Mouse (Mus musculus) layer of hippocampus, adult 8-10 months (tissue): Measurements from ENCODE around the gene Rab30. TPM values are rescaled to one million over a fixed set of nuclear protein-coding genes. Genes with fewer than 3 reads are reported as not detected.

Source experiments
- DNase-seq, 2 experiments: peaks; one replicate each; pipeline ENCODE4 v3.0.0; 2022; ENCODE audit warnings: low spot score in 2 of 2
- total RNA-seq, 4 experiments: library from RNA; stranded (reverse); gene quantifications; 2 replicates each; pipeline ENCODE4 v1.2.4; 2022

Gene Rab30
- total RNA-seq, 4 experiments from 2014 or later = 37.0 to 42.0 (median 40.7) TPM

DNA sequence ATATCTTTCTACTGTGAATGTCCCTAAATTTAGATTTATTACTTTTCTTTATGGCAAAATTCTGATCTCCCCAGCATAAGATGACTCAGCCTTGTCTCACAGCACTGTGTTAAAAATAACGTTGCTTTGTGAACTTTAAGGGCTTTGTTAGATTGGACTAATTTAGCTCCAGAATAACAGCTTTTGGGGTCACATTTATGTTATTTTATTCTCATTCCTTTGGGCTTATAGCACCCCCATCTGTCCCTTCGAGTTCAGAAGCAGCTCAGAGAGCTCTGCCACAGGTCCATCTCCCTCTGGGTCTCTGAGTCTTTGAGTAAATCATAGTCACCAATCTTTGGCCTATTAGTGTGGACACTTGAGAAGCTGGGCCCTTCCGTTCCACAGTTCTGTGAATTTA lies 96.5 kb downstream of the Rab30 start:
- DNase-seq = no peak

DNA sequence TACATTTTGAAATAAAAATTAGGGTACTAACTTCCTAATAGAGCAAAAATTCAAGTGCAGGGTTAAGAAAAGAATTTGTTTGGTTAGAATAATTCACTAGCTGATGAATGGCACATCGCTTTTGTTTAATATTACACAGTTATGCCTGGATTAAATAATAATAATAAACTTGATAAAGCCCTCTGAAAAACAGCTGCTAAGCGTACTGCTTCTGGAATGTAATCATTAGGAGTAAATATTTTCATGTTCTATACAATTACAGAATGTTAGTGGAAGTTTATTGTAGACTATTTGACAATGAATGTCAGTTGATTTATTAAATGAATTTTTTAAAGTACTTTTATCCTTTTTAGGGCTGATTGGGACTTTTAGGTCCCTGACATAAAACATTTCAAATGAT lies 100.9 kb downstream of the Rab30 start:
- DNase-seq = no peak

DNA sequence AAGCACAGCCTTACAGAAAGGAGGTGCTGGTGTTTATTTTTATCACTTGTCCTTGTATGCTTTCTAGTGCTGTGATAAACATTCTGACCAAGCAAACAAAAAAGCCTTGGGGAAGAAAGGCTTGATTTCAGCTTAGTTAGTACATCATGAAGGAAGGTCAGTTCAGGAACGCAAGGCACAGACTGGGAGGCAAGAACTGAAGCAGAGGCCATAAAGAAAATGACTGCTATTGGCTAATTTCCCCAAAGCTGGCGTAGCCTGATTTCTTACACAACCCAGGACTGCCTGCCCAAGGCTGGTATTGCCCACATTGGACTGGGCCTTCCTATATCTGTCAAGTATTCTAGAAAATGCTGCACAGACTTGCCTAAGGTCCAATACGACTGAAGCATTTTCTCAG lies 106.8 kb downstream of the Rab30 start:
- no peak for DNase-seq

DNA sequence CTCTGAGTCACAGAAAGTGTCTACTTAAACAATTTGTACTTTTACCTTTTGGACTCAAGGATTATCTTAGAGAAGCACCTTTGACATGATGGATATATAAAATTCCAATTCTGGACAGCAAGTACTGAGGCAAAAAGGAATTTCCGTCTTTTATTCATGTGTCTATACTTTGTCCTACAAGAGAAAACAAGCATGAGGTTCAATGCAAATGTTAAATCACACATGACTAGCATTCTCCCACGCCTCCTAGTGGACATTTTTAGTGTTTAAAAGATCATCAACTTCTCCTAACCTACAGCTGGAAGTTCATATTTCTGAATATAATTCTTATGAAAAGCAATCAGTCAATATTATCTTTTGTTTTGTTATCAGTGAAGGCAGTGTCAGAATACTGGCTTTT lies 125.1 kb downstream of the Rab30 start:
- no peak for DNase-seq

- no peak for DNase-seq
Observed at GRCm38 (mm10) chr7:92870161-92870560, 128.8 kb downstream of the Rab30 start.

GRCm38 (mm10) chr7:92871596-92871995 lies 130.2 kb downstream of the Rab30 start:
- DNase-seq = no peak

GRCm38 (mm10) chr7:92874116-92874675 lies 132.8 kb downstream of the Rab30 start, which contains the start of the genes Ddias and Prcp:
Ddias (minus strand) TSS chr7:92874247.
Prcp (plus strand) TSS chr7:92874470.
- DNase-seq = peak; percentile 85 to 89

- DNase-seq = peak; percentile 89
Observed at GRCm38 (mm10) chr7:92874761-92875408, 133.5 kb downstream of the Rab30 start.

GRCm38 (mm10) chr7:92876066-92876465 lies 134.7 kb downstream of the Rab30 start:
- no peak for DNase-seq

DNA sequence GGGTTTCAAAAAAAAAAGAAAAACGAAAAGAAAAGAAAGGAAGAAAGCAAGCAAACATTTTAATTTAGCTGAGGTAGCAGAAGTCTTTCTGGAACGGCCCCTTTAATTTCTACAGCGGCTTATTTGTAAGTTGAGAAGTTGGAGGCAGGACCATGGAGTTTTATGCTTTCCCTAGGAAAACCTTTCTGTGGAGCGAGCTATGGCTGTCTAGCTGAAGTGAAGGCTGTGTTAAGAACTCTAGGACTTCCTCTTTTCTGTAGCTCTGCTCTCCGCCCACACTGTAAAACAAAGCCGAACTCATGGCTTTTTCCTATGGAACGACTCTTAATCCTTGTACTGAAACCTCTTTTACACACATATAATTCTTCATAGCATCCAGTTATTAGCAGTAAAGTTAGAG lies 135.1 kb downstream of the Rab30 start:
- DNase-seq = no peak

DNA sequence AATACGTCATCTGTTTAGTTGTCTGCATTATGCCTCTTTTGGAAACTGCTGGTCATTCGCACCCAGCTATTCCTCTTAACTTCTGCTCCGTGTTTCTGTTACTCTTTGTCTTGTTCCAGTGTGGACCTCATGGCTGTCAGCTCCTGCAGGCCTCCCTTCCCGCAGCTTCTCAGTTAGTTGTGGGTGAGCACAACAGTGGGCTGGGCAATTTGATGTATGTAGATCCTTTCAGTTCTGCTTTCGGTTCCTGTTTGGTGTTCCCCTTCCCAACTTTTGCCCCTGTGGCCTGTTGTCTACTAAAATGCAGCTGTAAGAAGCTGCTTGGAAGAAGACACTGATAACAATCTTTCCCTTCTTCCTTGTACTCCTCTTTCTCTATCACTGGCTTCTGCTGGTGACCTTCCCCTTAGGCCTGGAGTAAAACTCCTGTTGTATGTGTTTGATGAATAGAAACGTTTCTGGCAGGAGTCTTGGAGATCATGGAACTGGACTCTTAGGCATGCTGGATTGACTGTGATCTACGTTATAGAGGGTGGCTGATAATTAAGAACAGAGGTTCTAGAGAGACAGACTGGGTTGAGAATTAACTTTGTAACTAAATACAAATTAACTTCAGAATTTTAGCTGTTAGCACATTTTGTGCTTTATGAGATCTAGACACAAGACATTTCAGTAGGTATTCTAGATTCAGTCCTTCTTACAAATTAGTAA lies 137.3 kb downstream of the Rab30 start:
- no peak for DNase-seq

DNA sequence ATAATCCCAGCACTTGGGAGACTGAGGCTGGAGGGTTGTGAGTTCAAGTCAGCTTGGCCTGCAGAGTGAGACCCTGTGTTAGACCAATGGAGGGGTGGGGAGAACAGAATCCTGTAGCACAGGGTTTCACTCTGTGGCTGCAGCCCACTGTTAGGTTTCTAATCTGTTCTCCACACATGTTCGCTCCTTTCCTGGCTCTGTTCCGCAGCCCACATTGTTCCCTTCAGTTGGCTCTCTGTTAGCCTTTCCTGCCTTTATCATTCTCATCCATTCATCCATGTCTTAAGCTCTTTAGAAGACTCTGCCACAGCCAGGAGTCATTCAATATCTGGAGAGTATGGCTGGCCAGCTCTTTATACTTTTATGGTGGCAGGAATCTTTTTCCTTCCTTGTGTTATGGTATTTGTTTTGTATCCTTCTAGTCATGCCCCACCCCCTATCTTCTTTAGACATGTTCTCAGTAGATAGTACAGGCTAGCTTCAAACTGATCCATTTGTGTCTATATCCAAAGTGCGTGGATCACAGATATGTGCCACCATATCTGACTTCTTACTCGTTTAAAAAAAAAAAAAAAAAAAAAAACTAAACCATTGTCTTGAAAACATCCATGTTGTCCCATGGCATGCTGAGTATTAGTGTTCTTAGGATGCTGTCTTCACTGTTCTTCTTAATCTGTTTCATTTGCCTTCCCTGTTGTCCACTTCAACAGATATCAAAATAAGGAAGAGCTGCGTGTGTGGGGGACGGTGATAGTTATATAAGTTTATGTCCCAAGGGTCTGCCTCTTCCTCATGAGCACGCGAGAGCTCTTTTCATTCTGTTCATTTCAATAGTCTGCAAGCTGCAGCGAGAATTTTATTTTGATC lies 142.7 kb downstream of the Rab30 start:
- no peak for DNase-seq

- DNase-seq = no peak
Observed at GRCm38 (mm10) chr7:92884998-92885660, 143.7 kb downstream of the Rab30 start.

- no peak for DNase-seq
Observed at GRCm38 (mm10) chr7:92886801-92887200, 145.4 kb downstream of the Rab30 start.

DNA sequence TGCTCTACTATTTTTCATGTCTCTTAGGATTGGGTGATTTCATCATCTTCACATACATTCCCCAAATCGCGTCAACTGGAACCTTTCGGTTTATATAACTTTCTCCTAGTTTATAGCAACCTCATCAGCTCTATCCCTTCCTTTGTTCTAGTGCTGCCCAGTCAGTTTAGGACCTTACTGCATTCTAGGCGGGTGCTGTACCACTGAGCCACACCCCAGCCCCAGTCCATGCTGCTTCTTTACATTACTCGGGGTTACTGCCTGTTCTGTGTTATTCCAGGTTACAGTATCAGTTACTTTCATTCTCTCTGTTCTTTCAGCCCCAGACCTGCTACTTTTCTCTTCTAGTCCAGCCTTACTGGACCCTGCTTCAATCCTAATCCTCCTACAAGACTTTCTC lies 145.8 kb downstream of the Rab30 start:
- no peak for DNase-seq

GRCm38 (mm10) chr7:92890211-92890610 lies 148.8 kb downstream of the Rab30 start:
- DNase-seq = no peak

DNA sequence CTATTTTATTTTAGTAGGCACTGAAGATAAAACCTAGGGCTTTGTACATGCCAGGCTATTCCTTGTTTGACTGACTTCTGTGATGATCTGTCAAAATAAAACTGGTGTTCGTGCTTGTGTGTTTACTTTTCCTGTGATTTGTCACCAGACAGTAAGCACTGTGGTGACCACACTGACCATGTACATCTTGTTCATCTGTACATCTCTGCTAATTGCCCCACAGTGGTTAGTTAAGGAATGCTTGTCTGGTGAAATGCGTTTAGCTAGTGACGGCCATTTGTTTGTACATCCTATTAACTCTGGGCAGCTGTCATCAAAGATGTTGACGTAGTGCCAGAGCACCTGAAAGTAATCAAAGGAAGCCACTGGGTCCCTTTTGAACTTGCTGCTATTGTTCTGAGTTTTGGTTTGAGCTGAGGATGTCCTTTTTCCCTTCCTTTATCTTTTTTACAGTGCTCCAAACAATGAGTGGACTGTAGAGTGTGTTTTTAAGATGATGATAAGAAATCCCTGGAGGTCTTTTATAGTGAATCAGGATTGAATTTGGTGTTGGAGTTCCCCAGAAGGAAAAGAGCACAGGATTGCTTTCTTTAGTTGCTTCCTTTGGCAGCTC lies 149.3 kb downstream of the Rab30 start:
- no peak for DNase-seq

GRCm38 (mm10) chr7:92893478-92893877 lies 152.1 kb downstream of the Rab30 start:
- DNase-seq = no peak
